Comparison of ENCODE assay signal across 9 mouse cellular contexts in genomic region chr11:52261937-52262336, GRCm38 (mm10). TPM values are rescaled to one million over a fixed set of nuclear protein-coding genes. Genes with fewer than 3 reads are reported as not detected.
DNase-seq lines count a peak whose midpoint lies in the region; ATAC-seq and TF ChIP-seq lines count a peak whose summit lies in the region.
"Had no signal": no experiment of that assay in that cellular context is flagged by ENCODE, and none has a peak within 500 bp of the region (broad histone marks: within the 10 kb centered on the region; RNA-seq: fewer than 3 reads in every experiment).

No protein-coding gene starts in this region.

- no peak overlapping the region for H3K9ac ChIP-seq in heart, adult 2 months (ENCODE audit: low read depth, low read length)

- ATAC-seq in granulocyte monocyte progenitor cell, adult 5-6 weeks (replicated peaks; ENCODE audit: poor library complexity, severe bottlenecking) = peak; percentile 73

- H3K4me3 ChIP-seq in heart, adult 2 months = no peak overlapping the region

- peak; percentile 73 for TF ChIP-seq CTCF in heart, adult 2 months (IDR thresholded peaks at IDR 0.05)

- intact Hi-C loops in heart, adult 2 months (cut with DNase I) = loop anchor here (2.0 kb wide), 1 partner anchor 35 kb away; no protein-coding TSS in a partner anchor

- no peaks in the 10 kb centered on the region for H3K27me3 ChIP-seq in heart, adult 2 months (ENCODE audit: control insufficient read depth, insufficient read depth, low read length)

- H3K4me1 ChIP-seq in heart, adult 2 months (ENCODE audit: control insufficient read depth, insufficient read depth, low read length) = no peaks in the 10 kb centered on the region

- H3K79me2 ChIP-seq in heart, adult 2 months (replicated peaks; ENCODE audit: control insufficient read depth, insufficient read depth, low read length) = no peaks in the 10 kb centered on the region

- no peak overlapping the region for H3K27ac ChIP-seq in heart, adult 2 months

- peak in 1 of 2 experiments; percentile 51 for DNase-seq in heart, adult 2 months
- no peak for DNase-seq in heart, adult 8-10 months (ENCODE audit: low spot score)
- DNase-seq in A20 (ENCODE audit: low read depth, low spot score) = peak; percentile 74
- peak; percentile 88 for DNase-seq in adrenal gland, postnatal 14 days
- DNase-seq in lung, postnatal 4 days = peak; percentile 82
- peak; percentile 60 for DNase-seq in urinary bladder, postnatal 25 days (ENCODE audit: low spot score)
- no peak for DNase-seq in layer of hippocampus, adult 18-20 months (ENCODE audit: low spot score in 2 of 2)

- no peaks in the 10 kb centered on the region for H3K36me3 ChIP-seq in heart, adult 2 months (ENCODE audit: control insufficient read depth, insufficient read depth, low read length)

- no peak for TF ChIP-seq EP300 in heart, adult 2 months (IDR thresholded peaks at IDR 0.05; ENCODE audit: insufficient read depth, low read depth, low read length)

- TF ChIP-seq POLR2A in heart, adult 2 months (IDR thresholded peaks at IDR 0.05; ENCODE audit: insufficient read depth, low read depth, low read length) = no peak

- WGBS in heart, adult 2 months = 52% methylated on average over 5 of the region's 5 CpGs

RNA-seq across cellular contexts. Expression of gene Tcf7, which starts 20.9 kb away (rescaled TPM):
- under 1 TPM; 0.73 to 0.96 TPM for total RNA-seq in heart, adult 2 months (2021)
- polyA plus RNA-seq in heart, adult 2 months (2012; rRNA removed) = 2.3 and 3.1 TPM in 2 replicates
- total RNA-seq in heart, adult 8-10 months (2022) = 1 to 10 TPM in 1 of 4 experiments, under 1 TPM in 3; 0.44 to 1.0 (median 0.83) TPM
- total RNA-seq in adrenal gland, postnatal 14 days (2021) = 41.6 and 78.5 TPM in 2 replicates
- 1.4 TPM in 1 of 2 replicates, not detected in the other for total RNA-seq in granulocyte monocyte progenitor cell, adult 5-6 weeks (2014; fragmentation: Nextera tagmentation)
- 0.30 and 0.82 TPM in 2 replicates for total RNA-seq in granulocyte monocyte progenitor cell, adult 5-6 weeks (2017)
- total RNA-seq in layer of hippocampus, adult 18-20 months (2021) = 1 to 10 TPM; 2.6 to 3.1 TPM

RNA-seq across cellular contexts. Expression of gene Skp1a, which starts 30.1 kb away (rescaled TPM):
- 100 to 1,000 TPM; 241 to 255 TPM for total RNA-seq in heart, adult 2 months (2021)
- polyA plus RNA-seq in heart, adult 2 months (2012; rRNA removed) = 38.9 and 72.9 TPM in 2 replicates
- total RNA-seq in heart, adult 8-10 months (2022) = 100 to 1,000 TPM; 243 to 269 (median 257) TPM
- total RNA-seq in adrenal gland, postnatal 14 days (2021) = 321 and 322 TPM in 2 replicates
- 180 and 196 TPM in 2 replicates for total RNA-seq in granulocyte monocyte progenitor cell, adult 5-6 weeks (2014; fragmentation: Nextera tagmentation)
- total RNA-seq in granulocyte monocyte progenitor cell, adult 5-6 weeks (2017) = 242 and 266 TPM in 2 replicates
- 100 to 1,000 TPM; 461 to 470 TPM for total RNA-seq in layer of hippocampus, adult 18-20 months (2021)

RNA-seq across cellular contexts. Expression of gene Olfr1371, which starts 48.1 kb away (rescaled TPM):
- total RNA-seq in heart, adult 2 months (2021) = not detected
- not detected in 2 replicates for polyA plus RNA-seq in heart, adult 2 months (2012; rRNA removed)
- total RNA-seq in heart, adult 8-10 months (2022) = not detected
- not detected in 2 replicates for total RNA-seq in adrenal gland, postnatal 14 days (2021)
- not detected in 2 replicates for total RNA-seq in granulocyte monocyte progenitor cell, adult 5-6 weeks (2014; fragmentation: Nextera tagmentation)
- not detected in 2 replicates for total RNA-seq in granulocyte monocyte progenitor cell, adult 5-6 weeks (2017)
- not detected for total RNA-seq in layer of hippocampus, adult 18-20 months (2021)
- polyA plus RNA-seq: limb, embryonic 11.5 days had no signal

Comparison
In these comparisons a context has a peak if more than half of its experiments do, and no peak if none do; other contexts are left out.
1. DNase-seq: peak in A20 (single experiment), adrenal gland, postnatal 14 days (single experiment), lung, postnatal 4 days (2 of 2) and urinary bladder, postnatal 25 days (single experiment); none in heart, adult 8-10 months (single experiment) and layer of hippocampus, adult 18-20 months (0 of 2).
2. RNA of gene Tcf7, which starts 20.9 kb away (total RNA-seq): 41.6 to 78.5 TPM in adrenal gland, postnatal 14 days; 2.6 to 3.1 TPM in layer of hippocampus, adult 18-20 months, 0.30 to 1.4 TPM in granulocyte monocyte progenitor cell, adult 5-6 weeks, 0.73 to 0.96 TPM in heart, adult 2 months and 0.44 to 1.0 TPM in heart, adult 8-10 months; every median in the first group is over 10 times any median in the second.